Mouse (Mus musculus) heart, postnatal 0 days (tissue): ENCODE data around the gene Lin7a.

Experiments used
- CTCF ChIP-seq: IDR thresholded peaks from 2 replicates; pipeline ENCODE4 v1.5.1; 2016; ENCODE audit warnings: antibody characterized with exemption, control low read depth, low read depth
- EP300 ChIP-seq: IDR thresholded peaks from 2 replicates; pipeline ENCODE4 v1.6.1; 2016; ENCODE audit warnings: antibody characterized with exemption, low read depth

DNA sequence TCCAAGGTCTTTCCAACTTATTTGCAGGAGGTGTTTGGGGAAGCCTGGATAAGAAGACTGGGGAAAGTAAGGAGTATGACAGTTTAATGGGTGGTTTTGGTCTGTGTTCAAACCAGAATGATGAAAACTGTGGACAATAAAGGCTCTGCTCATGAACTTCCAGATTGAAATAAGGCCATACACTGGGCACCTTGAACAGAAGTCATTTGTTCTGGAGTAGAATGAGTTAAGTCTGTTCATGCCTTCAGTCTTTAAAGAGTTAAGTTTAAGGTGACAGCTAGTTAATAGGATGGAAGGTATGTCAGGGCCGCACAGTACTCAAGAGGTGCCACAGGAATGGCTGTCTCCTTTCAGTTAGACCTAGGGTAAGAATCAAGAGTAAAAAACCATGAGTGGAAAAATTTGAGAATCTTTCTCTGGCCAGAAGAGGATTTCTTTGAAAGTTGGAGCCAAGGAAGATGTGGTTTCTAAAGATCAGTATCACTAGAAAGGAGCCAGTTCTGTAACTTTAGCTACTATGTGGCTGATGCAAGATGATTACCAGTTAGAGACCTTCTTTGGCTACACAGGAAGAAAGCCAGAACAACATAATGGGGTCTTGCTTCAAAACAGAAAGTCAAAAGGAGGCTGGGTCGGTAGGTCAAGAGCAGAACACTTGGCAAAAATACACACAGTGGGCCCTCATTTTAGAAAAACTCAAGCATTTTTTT is 33.2 kb upstream of the Lin7a start:
- no peak for TF ChIP-seq CTCF
- TF ChIP-seq EP300, result no peak
